Mouse (Mus musculus): ENCODE measurements around the gene Fstl1.

DNA sequence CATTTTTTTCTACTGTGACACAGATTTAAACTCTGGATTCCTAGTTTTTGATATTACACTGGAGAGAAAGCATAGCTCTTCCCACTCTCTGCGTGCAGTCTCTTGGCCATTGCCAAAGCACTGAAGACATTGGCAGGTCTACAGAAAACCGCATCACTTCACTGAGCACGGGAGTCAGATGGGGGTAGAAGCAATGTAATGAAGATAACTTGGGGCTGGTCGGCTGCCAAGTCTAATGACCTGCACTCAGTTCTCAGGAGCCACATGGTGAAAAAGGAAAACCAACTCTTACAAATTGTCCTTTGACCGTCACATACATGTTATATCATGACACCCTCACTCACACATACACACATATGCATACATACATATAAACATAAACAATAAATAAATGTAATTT, 47.3 kb downstream of the Fstl1 start:
- TF ChIP-seq MAFK (IDR thresholded peaks at IDR 0.05; ENCODE audit: insufficient read depth, low read depth, low read length): no peak
- TF ChIP-seq HCFC1 (IDR thresholded peaks at IDR 0.05; ENCODE audit: borderline replicate concordance, insufficient read depth, low read length): no peak
- TF ChIP-seq ZC3H11A (IDR thresholded peaks at IDR 0.05; ENCODE audit: borderline replicate concordance, low read depth, low read length): no peak
- no peak for TF ChIP-seq CHD2 (IDR thresholded peaks at IDR 0.05; ENCODE audit: low read depth, low read length)
- no peak for TF ChIP-seq ZNF384 (IDR thresholded peaks at IDR 0.05; ENCODE audit: low read depth, low read length)
